Mouse (Mus musculus): Measurements from ENCODE around the gene Cdk19.
"Not testable (repeated sequence)": the region's sequence is repeated elsewhere in the genome, so short reads cannot be mapped to it uniquely, and the experiment has no call there.

Gene Cdk19

GRCm38 (mm10) chr10:40386126-40386525, 46.8 kb downstream of the Cdk19 start:
- DNase-seq (ENCODE audit: low spot score in 2 of 2), result no peak

DNA sequence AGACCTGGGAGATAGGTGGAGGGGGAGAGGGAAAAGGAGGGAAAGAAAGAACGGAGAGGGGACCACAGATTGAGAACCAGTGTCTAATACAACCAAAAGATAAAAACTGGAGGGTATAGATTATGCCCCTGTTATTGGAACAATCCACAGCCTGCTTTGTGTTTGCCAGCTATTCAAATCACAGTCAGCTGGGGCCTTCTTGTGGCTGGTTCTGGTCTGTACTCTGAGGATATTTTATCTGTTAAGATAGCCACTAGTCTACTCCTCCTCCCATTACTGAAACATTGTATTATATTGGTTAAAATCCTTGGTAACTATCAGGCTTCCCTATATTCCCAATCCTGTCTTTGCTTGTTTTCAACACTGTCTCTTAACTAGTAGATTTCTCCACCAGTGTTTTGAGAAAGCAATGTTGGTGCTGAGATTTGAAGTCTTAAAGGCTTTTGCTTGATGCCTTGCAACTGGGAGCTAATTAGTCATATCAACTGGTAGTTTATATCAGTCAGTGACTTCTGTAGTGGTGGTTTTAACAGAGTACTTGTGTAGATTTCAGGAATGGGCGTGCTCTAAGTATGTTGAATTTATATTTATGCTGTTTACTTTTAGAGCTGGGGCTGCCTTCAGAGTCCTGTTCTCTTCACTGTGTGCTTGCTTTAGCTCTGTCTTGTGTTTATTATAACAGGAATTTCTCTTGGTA, 54.2 kb downstream of the Cdk19 start:
- DNase-seq (ENCODE audit: low spot score in 2 of 2), result no peak

DNA sequence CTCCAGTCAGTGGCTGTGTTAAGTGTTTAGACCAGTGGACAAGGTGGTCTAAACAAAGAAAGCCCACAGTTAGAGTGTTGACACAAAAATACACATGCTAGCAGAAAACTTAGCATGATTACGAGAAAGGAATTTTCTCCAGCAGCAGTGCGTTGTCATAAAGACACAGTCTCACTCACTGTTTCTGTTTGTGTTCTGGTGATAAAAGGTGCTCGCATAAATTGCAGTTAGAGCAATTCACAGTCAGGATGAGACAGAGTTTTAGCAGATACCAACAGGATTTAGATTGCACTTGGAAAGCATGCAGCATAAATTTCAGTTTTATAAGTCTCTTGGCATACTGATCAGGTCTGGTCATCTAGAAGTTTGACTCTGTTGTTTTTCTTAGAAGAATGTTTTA, 59.5 kb downstream of the Cdk19 start:
- DNase-seq (ENCODE audit: low spot score in 2 of 2), result no peak

DNA sequence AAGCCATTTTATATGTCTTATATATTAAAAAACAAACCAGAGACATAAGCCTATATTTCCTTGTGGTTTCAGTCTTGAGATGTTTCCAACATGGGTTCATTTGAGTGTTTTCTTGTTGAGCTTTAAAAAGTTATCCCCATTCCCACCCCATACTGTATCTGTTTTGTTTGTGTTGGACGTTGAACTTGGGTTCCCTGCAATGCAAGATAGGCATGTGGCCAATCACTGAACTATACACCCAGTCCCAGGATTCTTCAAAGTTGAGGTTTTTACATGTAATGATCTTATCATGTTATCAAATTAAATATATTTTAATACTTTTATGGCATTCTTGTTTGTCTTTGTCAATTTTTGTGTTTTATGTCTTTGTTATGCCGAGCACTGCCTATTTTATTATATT, 60.0 kb downstream of the Cdk19 start:
- no peak for DNase-seq (ENCODE audit: low spot score in 2 of 2)

DNA sequence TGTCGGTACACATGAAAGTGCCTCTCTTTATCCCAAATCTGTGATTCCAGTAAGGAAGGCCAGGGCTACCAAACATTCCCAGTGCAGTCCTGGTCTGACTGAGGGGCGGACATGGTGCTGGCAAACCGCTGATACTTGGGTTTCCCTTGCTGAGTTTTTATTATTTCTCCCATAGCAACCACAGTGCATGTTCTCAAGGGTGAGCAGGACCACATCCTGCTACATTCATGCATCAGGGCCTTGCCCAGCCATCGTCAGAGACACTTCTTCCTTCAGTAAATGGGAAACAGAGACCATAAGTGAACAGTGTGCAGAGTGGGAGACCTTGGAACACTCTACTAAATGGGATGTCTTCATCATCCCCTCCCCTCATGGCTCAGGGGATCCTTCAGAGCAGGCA, 60.9 kb downstream of the Cdk19 start:
- peak in 1 of 2 experiments; percentile 23 for DNase-seq (ENCODE audit: low spot score in 2 of 2)

- no peak for DNase-seq (ENCODE audit: low spot score in 2 of 2)
Measured at GRCm38 (mm10) chr10:40406655-40407054, 67.3 kb downstream of the Cdk19 start.

- DNase-seq (ENCODE audit: low spot score in 2 of 2), result no peak
Measured at GRCm38 (mm10) chr10:40409336-40409735, 70.0 kb downstream of the Cdk19 start.

DNA sequence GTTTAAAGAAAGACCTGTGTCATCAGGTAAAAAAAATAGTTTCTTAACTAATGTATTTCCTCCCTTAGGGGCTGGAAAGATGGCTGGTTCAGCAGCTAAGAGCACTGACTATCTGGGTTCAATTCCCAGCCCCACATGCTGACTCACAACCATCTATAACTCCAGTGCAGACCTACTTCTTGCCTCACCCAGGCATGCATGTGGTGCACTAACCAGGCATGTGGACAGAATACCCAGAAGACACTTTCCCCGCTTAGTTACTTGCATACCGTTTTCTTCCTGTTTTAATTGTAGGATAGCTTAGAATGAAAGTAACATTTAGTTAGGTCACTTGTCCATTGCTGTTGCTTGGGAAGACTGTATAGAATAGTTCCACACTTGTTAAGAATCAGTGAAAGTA, 72.0 kb downstream of the Cdk19 start:
- DNase-seq (ENCODE audit: low spot score in 2 of 2), result no peak

GRCm38 (mm10) chr10:40416944-40417343, 77.6 kb downstream of the Cdk19 start:
- DNase-seq (ENCODE audit: low spot score in 2 of 2), result no peak

GRCm38 (mm10) chr10:40419841-40420240, 80.5 kb downstream of the Cdk19 start:
- peak; percentile 50 to 55 for DNase-seq (ENCODE audit: low spot score in 2 of 2)

- DNase-seq (ENCODE audit: low spot score in 2 of 2), result no peak
Measured at GRCm38 (mm10) chr10:40420703-40421102, 81.3 kb downstream of the Cdk19 start.

GRCm38 (mm10) chr10:40421724-40422123, 82.4 kb downstream of the Cdk19 start:
- no peak for DNase-seq (ENCODE audit: low spot score in 2 of 2)

- no peak for DNase-seq (ENCODE audit: low spot score in 2 of 2)
Measured at GRCm38 (mm10) chr10:40422696-40423095, 83.3 kb downstream of the Cdk19 start.

DNA sequence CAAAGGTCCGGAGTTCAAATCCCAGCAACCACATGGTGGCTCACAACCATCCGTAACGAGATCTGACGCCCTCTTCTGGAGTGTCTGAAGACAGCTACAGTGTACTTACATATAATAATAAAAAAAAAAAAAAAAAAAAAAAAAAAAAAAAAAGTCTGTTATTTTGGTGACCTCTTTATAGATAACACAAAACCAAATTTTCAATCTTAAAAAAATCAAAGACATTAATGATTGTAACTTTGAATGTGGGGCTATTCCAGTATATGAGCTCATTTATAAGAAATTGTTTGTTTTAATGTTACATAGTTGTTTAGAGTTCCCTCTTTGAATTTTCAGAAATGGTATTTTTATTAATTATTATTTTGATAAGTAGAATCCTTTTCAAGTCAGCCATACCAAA, 85.1 kb downstream of the Cdk19 start:
- not testable (repeated sequence) for DNase-seq (ENCODE audit: low spot score in 2 of 2)

- no peak for DNase-seq (ENCODE audit: low spot score in 2 of 2)
Measured at GRCm38 (mm10) chr10:40425243-40426095, 86.1 kb downstream of the Cdk19 start.

GRCm38 (mm10) chr10:40426096-40426450, 86.7 kb downstream of the Cdk19 start:
- no peak for DNase-seq (ENCODE audit: low spot score in 2 of 2)

- no peak for DNase-seq (ENCODE audit: low spot score in 2 of 2)
Measured at GRCm38 (mm10) chr10:40428633-40429032, 89.3 kb downstream of the Cdk19 start.

GRCm38 (mm10) chr10:40429081-40429480, 89.7 kb downstream of the Cdk19 start:
- no peak for DNase-seq (ENCODE audit: low spot score in 2 of 2)

DNA sequence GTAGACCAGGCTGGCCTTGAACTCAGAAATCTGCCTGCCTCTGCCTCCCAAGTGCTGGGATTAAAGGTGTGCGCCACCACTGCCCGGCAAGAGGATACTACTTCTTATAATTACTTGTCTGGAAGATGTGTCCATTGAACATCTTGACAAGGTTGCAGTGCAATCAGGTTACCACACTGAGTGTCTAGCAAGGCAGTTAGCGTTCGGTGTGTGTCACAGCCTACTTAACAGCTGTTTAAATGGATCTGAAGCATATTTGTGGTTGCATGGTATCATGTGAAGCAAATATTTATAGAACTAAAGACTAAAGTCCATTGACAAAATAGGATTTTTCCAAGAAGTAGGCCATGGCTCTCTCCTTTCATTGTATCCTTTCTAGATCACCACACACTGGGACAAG, 90.8 kb downstream of the Cdk19 start:
- no peak for DNase-seq (ENCODE audit: low spot score in 2 of 2)

- no peak for DNase-seq (ENCODE audit: low spot score in 2 of 2)
Measured at GRCm38 (mm10) chr10:40431957-40432356, 92.6 kb downstream of the Cdk19 start.

GRCm38 (mm10) chr10:40432375-40432774, 93.0 kb downstream of the Cdk19 start:
- DNase-seq (ENCODE audit: low spot score in 2 of 2), result no peak

- no peak for DNase-seq (ENCODE audit: low spot score in 2 of 2)
Measured at GRCm38 (mm10) chr10:40435402-40435801, 96.0 kb downstream of the Cdk19 start.

- DNase-seq (ENCODE audit: low spot score in 2 of 2), result no peak
Measured at GRCm38 (mm10) chr10:40437117-40437516, 97.8 kb downstream of the Cdk19 start.

All from spleen, postnatal 36 days (tissue).